Mouse (Mus musculus): ENCODE results near the gene Fgd6.

GRCm38 (mm10) chr10:94008356-94008755, 27.4 kb upstream of the Fgd6 start:
- TF ChIP-seq CTCF (IDR thresholded peaks at IDR 0.05; ENCODE audit: control insufficient read depth, insufficient read depth, insufficient replicate concordance, low read depth, low read length) (no peak), POLR2A (IDR thresholded peaks at IDR 0.05; ENCODE audit: control insufficient read depth, low read depth, low read length) (no peak)

All from testis, adult 2 months (tissue).